Mouse (Mus musculus) forebrain, embryonic 14.5 days (tissue): ENCODE data around the gene Gm49396. TPM values are rescaled to one million over a fixed set of nuclear protein-coding genes. Genes with fewer than 3 reads are reported as not detected.
A peak's percentile ranks its signal among the peaks of the same experiment; 100 is the strongest.

ENCODE experiments used
- ATAC-seq: fragments of 200-750 bp; cut with Nextera tagmentation; 2 replicates; pipeline ENCODE4 v1.8.0; 2017; ENCODE audit warnings: mild to moderate bottlenecking, moderate library complexity
- DNase-seq: peaks from one replicate; pipeline ENCODE4 v3.0.0-alpha.2; 2015; ENCODE audit warnings: low spot score
- H3K27ac ChIP-seq: fragments of 300-500 bp; sonication (generic); 2 replicates; pipeline ENCODE4 v1.5.1; 2014; ENCODE audit warnings: low read depth, mild to moderate bottlenecking, control low read depth, low read length, moderate library complexity
- H3K27me3 ChIP-seq: fragments of 300-500 bp; sonication (generic); replicated peaks from 2 replicates; pipeline ENCODE4 v1.6.1; 2014; ENCODE audit warnings: low read length, control low read depth, mixed read lengths; ENCODE audit not compliant: control insufficient read depth, insufficient read depth
- H3K36me3 ChIP-seq: fragments of 300-500 bp; sonication (generic); 2 replicates; pipeline ENCODE4 v1.6.1; 2014; ENCODE audit warnings: low read length, control low read depth; ENCODE audit not compliant: control insufficient read depth, insufficient read depth
- H3K4me1 ChIP-seq: fragments of 300-500 bp; sonication (generic); 2 replicates; pipeline ENCODE4 v1.6.1; 2014; ENCODE audit warnings: antibody characterized with exemption, low read length, control low read depth; ENCODE audit not compliant: control insufficient read depth, insufficient read depth
- H3K4me2 ChIP-seq: fragments of 300-500 bp; sonication (generic); 2 replicates; pipeline ENCODE4 v1.6.1; 2014; ENCODE audit warnings: mild to moderate bottlenecking, control low read depth, low read length
- H3K4me3 ChIP-seq: fragments of 300-500 bp; sonication (generic); 2 replicates; pipeline ENCODE4 v1.5.1; 2014; ENCODE audit warnings: low read depth, low read length, control low read depth
- H3K9ac ChIP-seq: fragments of 300-500 bp; sonication (generic); 2 replicates; pipeline ENCODE4 v1.6.1; 2014; ENCODE audit warnings: mild to moderate bottlenecking, low read length, control low read depth, moderate library complexity
- H3K9me3 ChIP-seq: fragments of 300-500 bp; sonication (generic); replicated peaks from 2 replicates; pipeline ENCODE4 v1.6.1; 2016; ENCODE audit warnings: low read length, control low read depth, mixed read lengths; ENCODE audit not compliant: control insufficient read depth
- WGBS: fragments of 180-500 bp; shearing (Covaris S2); extraction: QIAGEN DNeasy Blood & Tissue Kit; methylation state at CpG from one replicate; pipeline ENCODE4 v1.1.7; 2014; 5-methylcytosine and 5-hydroxymethylcytosine counted together
- polyA plus RNA-seq: library from polyadenylated mRNA; unstranded; fragments of >200 nt; fragmentation: Nextera tagmentation; extraction: Ambion mirVana; gene quantifications from 2 replicates; pipeline ENCODE4 v1.2.1, GENCODE M21; 2014

Gm49396 gene
- polyA plus RNA-seq = 7.0 and 10.7 TPM in 2 replicates

GRCm38 (mm10) chr7:30563117-30563905 is at the start of gene Gm49396, which contains the start of the genes U2af1l4 and Psenen:
Gene Gm49396, plus strand, starts transcription at chr7:30563344.
Gene U2af1l4, plus strand, starts transcription at chr7:30563301.
Gene Psenen, minus strand, starts transcription at chr7:30563627.
- Histone ChIP-seq H3K4me1 (peaks cover 11% of the 10 kb centered on the region), H3K27me3 (no peaks in the 10 kb centered on the region), H3K4me3 (peak within 1 kb of the TSS; percentile 76), H3K36me3 (peaks cover 40% of the 10 kb centered on the region), H3K9me3 (no peaks in the 10 kb centered on the region), H3K27ac (peak within 1 kb of the TSS; percentile 91), H3K9ac (peak within 1 kb of the TSS; percentile 76), H3K4me2 (peak within 1 kb of the TSS; percentile 79)
- WGBS = under 1% methylated on average over 45 of the region's 45 CpGs
- ATAC-seq (peak; percentile 90), DNase-seq (peak; percentile 100)

- no peak overlapping the region for H3K4me2 ChIP-seq
- no peaks in the 10 kb centered on the region for H3K9me3 ChIP-seq
- no peak overlapping the region for H3K9ac ChIP-seq
- H3K27me3 ChIP-seq = no peaks in the 10 kb centered on the region
- no peak overlapping the region for H3K27ac ChIP-seq
- WGBS = 57% methylated on average over 24 of the region's 24 CpGs
- H3K4me1 ChIP-seq = no peaks in the 10 kb centered on the region
- ATAC-seq (no peak), DNase-seq (no peak)
- H3K36me3 ChIP-seq = no peaks in the 10 kb centered on the region
- H3K4me3 ChIP-seq = no peak overlapping the region
Observed at GRCm38 (mm10) chr7:30515003-30515760, 48.0 kb upstream of the Gm49396 start.

GRCm38 (mm10) chr7:30518325-30518724 is 44.8 kb upstream of the Gm49396 start:
- no peak for DNase-seq
- Histone ChIP-seq H3K9me3 (no peaks in the 10 kb centered on the region), H3K4me1 (no peaks in the 10 kb centered on the region), H3K27ac (no peak overlapping the region), H3K9ac (no peak overlapping the region), H3K4me2 (no peak overlapping the region), H3K27me3 (no peaks in the 10 kb centered on the region), H3K36me3 (peaks cover 14% of the 10 kb centered on the region), H3K4me3 (no peak overlapping the region)
- WGBS = 39% methylated on average over 8 of the region's 8 CpGs
- no peak for ATAC-seq

- 59% methylated on average over 4 of the region's 4 CpGs for WGBS
- H3K27ac ChIP-seq = no peak overlapping the region
- ATAC-seq = 0 out of 2 replicates have a peak, but pooled peaks have one; percentile 33
Observed at GRCm38 (mm10) chr7:30520396-30520795, 42.7 kb upstream of the Gm49396 start.

GRCm38 (mm10) chr7:30520856-30521255 is 42.3 kb upstream of the Gm49396 start:
- DNase-seq (no peak), ATAC-seq (0 out of 2 replicates have a peak, but pooled peaks have one; percentile 10)
- no peaks in the 10 kb centered on the region for H3K9me3 ChIP-seq
- no peak overlapping the region for H3K4me2 ChIP-seq
- WGBS = 78% methylated on average over 5 of the region's 5 CpGs
- H3K27ac ChIP-seq = 0 out of 2 replicates have a peak overlapping the region, but pooled peaks have one; percentile 39
- H3K27me3 ChIP-seq = no peaks in the 10 kb centered on the region
- H3K4me3 ChIP-seq = no peak overlapping the region
- H3K36me3 ChIP-seq = peaks cover 39% of the 10 kb centered on the region
- H3K4me1 ChIP-seq = no peaks in the 10 kb centered on the region
- H3K9ac ChIP-seq = no peak overlapping the region

More at GRCm38 (mm10) chr7:30520396-30520795, 42.7 kb upstream of the Gm49396 start:
- Histone ChIP-seq H3K9me3 (no peaks in the 10 kb centered on the region), H3K4me1 (no peaks in the 10 kb centered on the region), H3K36me3 (peaks cover 35% of the 10 kb centered on the region), H3K9ac (no peak overlapping the region), H3K27me3 (no peaks in the 10 kb centered on the region), H3K4me2 (no peak overlapping the region), H3K4me3 (no peak overlapping the region)
- peak; percentile 33 for DNase-seq

- Histone ChIP-seq H3K36me3 (peaks cover 59% of the 10 kb centered on the region), H3K4me1 (no peaks in the 10 kb centered on the region), H3K9me3 (no peaks in the 10 kb centered on the region), H3K27me3 (no peaks in the 10 kb centered on the region), H3K9ac (no peak overlapping the region), H3K4me2 (no peak overlapping the region), H3K4me3 (no peak overlapping the region), H3K27ac (no peak overlapping the region)
- 87% methylated on average over 10 of the region's 10 CpGs for WGBS
- DNase-seq = no peak
- no peak for ATAC-seq
Observed at GRCm38 (mm10) chr7:30522871-30523270, 40.3 kb upstream of the Gm49396 start.

GRCm38 (mm10) chr7:30524487-30524886 is 38.7 kb upstream of the Gm49396 start:
- no peak for ATAC-seq

GRCm38 (mm10) chr7:30525954-30526353 is 37.2 kb upstream of the Gm49396 start:
- no peak for ATAC-seq
- no peaks in the 10 kb centered on the region for H3K4me1 ChIP-seq
- 34% methylated on average over 10 of the region's 10 CpGs for WGBS
- H3K9ac ChIP-seq = no peak overlapping the region
- H3K4me3 ChIP-seq = no peak overlapping the region
- peaks cover 90% of the 10 kb centered on the region for H3K36me3 ChIP-seq
- H3K4me2 ChIP-seq = no peak overlapping the region
- 0 out of 2 replicates have a peak overlapping the region, but pooled peaks have one; percentile 0 for H3K27ac ChIP-seq
- no peaks in the 10 kb centered on the region for H3K9me3 ChIP-seq
- no peak for DNase-seq
- no peaks in the 10 kb centered on the region for H3K27me3 ChIP-seq

More at GRCm38 (mm10) chr7:30524487-30524886, 38.7 kb upstream of the Gm49396 start:
- H3K36me3 ChIP-seq = peaks cover 76% of the 10 kb centered on the region
- no peak overlapping the region for H3K4me2 ChIP-seq
- no peaks in the 10 kb centered on the region for H3K4me1 ChIP-seq
- H3K27ac ChIP-seq = no peak overlapping the region
- 82% methylated on average over 6 of the region's 6 CpGs for WGBS
- no peak overlapping the region for H3K4me3 ChIP-seq
- H3K27me3 ChIP-seq = no peaks in the 10 kb centered on the region
- H3K9ac ChIP-seq = no peak overlapping the region
- H3K9me3 ChIP-seq = no peaks in the 10 kb centered on the region
- no peak for DNase-seq
